Mouse (Mus musculus) cerebellum, postnatal 10 days (tissue): ENCODE measurements around the gene Vps26a.
A peak's percentile ranks its signal among the peaks of the same experiment; 100 is the strongest.
"Not testable (repeated sequence)": the region's sequence is repeated elsewhere in the genome, so short reads cannot be mapped to it uniquely, and the experiment has no call there.

Experiments used
- DNase-seq, 2 experiments: peaks; one replicate each; pipeline ENCODE4 v3.0.0; 2021; ENCODE audit warnings: mixed read lengths in 2 of 2

Vps26a gene

DNA sequence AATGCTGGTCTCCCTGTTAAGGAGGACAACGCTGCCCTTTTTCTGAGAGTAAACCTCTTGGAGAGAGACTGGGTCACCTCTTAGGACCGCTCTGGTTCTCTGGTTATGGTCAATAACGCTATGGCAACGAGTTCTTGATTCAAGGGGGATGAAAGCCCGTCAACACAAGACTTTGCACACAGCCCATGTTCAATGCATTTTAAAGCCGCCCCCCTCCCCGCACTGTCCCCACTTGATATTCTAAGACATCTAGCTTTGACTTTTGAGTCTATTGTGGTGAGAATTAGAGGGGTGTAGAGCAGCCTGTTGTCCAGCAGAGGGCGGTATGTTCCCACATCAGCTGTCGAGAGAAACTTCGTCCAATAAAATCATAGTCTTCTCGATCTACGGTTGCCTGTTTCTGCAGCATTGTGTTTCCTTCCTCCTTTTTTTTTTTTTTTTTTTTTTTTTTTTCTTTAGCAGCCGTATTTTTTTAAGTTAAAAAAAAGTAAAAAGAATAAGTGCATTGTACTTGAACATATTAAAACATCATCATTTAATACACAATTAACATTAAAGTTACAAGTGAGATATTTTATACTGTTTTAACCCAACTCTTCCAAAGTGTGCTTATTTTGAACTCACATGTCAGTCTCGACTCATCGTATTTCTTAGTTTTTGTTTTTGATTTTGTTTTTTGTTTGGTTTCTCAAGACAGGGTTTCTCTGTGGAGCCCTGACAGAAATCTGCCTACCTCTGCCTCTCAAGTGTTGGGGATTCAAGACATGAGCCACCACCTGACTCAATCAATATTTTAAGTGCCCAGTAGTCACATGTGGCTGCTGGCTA lies 13.7 kb upstream of the Vps26a start:
- DNase-seq: peak; percentile 73 to 84

DNA sequence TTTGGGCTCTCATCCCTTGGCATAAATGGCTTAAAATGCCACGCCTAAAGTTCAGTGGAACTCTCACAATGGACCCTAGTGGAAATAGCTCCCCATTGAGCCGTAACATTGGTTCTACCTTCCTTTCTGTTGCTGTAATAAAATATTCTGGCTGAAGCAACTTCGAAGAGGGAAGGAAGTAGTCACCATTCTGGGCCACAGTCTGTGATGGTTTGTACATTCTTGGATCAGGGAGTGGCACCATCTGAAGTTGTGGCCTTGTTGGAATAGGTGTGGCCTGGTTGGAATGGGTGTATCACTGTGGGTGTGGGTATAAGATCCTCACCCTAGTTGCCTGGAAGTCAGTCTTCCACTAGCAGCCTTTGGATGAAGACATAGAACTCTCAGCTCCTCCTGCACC lies 5.1 kb upstream of the Vps26a start:
- not testable (repeated sequence) for DNase-seq

DNA sequence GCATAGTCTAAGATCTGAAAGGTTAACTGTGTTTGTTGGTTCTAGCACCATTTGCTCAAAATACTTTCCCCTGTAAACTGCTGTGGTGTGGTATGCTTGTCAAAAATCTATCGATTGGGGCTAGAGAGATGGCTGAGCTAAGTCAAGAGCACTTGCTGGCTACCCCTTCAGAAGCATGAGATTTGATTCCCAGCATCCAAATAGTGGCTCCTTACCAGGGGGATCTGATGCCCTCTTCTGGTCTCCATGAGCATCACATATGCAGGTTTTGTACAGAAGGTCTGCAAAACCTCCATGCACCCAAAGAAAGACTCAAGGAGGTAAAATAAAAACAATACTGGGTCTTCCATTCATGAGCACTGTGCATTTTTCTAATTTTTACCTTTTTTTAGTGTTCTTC lies 1.7 kb upstream of the Vps26a start:
- DNase-seq: peak; percentile 68 to 74

DNA sequence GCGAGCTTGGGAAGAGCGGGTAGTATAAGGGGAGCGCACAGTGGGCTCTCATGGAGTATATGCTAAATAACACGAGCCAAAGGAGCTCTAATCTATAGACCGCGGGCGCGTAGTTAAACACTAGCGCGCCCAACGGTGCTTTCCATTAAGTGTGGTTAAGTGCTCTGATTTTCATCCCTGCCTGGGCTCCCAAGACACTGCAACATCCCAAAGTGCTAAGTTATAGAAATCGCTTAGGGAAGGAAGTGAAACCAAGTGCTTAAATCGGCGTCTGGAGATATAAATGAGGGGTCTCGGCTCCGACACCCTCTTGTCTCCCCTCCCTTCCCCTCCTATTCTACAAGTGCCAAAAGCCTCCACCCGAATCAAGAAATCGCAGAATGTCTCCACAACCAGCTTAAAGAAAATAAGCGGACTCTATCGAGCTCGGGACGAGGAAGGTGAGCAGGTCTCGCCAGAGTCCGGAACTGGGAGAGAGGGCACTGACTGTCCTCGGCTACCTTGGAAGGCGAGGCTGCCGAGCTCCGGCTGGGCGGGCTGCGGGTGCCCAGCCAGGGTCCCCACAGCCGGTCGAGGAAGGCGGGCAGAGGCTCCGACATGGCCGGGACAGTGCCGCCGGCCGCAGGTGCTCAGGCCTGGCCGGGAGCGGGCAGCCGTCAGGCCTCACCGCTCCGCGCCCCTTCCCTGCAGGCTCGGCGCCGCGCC lies 575 bp downstream of the Vps26a start:
- peak in 1 of 2 experiments; percentile 19 for DNase-seq

DNA sequence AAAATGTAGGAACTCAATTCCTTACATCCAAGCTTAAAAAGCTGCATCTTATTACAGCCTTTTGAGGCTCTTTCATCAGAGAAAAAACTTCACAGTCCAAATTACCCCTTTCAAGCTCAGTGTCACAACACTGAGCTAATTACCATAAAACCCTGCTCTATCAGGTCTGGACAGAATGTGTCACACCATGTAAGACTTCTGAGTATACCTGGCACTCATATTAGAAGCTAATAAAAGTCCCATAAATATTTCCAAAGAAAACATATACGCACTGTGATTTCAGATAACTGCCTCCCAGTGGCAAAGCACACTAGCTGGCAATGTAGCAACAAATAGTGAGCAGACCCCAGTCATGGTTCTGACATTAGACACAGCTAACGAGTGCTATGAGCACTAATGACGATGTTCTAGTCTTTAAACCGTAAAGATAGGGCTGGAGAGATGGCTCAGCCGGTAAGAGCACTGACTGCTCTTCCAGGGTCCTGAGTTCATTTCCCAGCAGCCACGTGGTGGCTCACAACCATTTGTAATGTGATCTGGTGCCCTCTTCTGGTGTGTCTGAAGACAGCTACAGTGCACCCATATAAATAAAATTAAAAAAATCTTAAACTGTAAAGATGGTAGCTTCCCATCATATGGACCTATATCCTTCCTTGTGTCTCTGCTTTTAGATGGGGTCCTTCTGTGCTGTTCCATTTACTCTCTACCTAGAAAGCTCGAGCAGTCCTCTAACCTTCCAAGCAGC lies 5.3 kb downstream of the Vps26a start:
- DNase-seq: no peak

DNA sequence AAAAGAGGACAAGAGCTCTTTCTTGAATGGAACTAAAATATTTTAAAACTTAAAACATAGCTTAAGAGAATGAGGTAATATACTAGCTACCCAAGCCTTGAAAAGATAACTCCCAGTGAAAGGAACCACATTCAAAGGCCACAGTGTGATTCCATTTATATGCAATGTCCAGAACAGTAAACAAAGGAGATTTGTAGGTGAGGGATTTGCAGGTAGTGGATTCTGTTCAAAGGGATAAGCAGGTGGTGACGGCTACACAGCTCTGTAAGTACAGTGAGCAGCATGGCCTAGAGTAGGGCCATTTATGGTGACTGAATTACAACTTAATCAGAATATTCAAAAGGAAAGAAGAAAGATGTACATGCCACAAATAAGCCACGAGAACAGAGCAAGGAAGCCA lies 9.6 kb downstream of the Vps26a start:
- DNase-seq: no peak

DNA sequence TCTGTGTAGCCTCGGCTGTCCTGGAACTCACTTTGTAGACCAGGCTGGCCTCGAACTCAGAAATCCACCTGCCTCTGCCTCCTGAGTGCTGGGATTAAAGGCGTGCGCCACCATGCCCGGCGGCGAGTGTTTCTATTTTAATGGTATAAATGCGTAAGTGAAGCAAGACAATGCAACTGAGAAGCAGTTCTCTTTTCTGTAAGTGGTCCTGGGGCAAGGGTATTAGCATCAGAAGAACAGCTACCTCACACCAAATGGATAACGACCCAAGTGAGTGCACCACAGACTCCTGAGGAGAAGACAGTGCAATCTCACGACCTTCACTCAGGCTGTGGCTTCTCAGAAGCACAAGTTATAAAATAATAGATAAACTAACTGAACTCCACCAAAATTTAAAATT lies 11.7 kb downstream of the Vps26a start:
- DNase-seq: no peak

DNA sequence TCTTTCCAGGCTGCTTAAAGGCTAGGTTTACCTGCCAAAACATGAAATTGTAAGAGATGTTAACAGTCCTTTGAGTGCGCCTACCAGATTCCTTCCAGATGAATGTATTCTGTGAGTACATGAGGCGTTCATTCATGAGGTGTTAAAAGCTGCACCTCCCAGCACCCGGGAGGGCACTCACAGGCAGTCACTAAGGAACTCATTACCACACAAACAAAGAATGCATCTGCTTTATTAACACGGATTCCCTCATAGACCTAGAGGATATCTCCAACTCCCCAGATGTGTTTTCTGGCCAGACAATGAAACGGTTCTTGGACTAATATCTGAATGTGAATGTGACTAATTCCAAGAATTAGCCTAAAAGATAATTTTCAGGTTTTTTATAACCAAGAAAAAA lies 15.5 kb downstream of the Vps26a start:
- no peak for DNase-seq

DNA sequence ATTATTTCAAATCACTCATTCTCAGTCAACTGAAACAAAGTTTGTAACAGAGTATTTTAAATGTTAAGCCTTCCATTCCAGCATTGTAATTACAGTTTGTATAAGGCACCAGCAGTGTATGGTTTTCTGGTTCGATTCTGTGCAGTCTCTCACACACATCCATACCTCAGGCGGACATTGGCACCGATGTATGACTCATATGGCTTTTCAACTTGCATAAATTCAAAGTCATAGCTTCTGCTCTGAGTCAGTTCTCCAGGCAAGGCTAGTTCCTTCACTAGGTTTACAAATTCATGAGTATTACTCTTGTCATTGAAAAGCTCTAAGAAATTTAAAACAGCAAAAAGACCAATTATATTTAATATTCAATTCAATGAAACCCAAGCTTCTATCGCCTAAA lies 16.9 kb downstream of the Vps26a start:
- DNase-seq: no peak

DNA sequence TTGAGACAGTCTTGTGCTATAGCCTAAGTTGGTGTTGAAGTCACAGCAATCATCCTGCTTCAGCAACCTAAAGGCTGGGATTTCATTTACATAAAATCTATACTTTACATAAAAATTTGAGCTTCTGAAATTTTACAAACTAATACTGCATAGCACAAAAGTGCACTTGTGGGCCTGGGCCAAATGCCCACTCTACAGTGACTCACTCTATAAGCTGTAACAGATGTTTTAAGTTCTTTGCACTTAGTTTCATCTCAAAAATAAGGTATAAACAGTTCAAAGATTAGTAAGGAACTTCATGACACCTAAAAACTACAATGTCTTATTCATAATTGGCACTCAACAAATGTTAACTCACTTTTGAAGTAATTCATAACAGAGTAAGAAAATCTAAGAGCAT lies 25.3 kb downstream of the Vps26a start:
- no peak for DNase-seq

DNA sequence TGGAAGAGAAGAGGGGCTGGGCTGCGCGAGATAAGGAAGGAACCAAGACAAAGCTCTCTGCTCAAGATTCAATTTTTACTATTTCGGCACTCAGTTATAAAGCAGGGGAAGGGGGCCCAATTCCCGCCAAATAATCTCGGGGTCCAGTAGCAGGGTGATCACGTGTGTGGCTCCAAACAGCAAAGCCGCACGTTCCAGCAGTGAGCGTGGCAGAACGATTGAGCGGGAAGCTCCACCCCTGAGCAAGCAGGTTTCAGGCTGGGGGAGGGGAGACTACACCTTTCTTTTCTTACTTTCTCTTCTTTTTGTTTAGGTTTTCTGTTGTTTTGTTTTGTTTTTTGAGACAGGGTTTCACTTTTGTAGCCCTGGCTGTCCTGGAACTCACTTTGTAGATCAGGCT lies 34.6 kb downstream of the Vps26a start:
- not testable (repeated sequence) for DNase-seq

DNA sequence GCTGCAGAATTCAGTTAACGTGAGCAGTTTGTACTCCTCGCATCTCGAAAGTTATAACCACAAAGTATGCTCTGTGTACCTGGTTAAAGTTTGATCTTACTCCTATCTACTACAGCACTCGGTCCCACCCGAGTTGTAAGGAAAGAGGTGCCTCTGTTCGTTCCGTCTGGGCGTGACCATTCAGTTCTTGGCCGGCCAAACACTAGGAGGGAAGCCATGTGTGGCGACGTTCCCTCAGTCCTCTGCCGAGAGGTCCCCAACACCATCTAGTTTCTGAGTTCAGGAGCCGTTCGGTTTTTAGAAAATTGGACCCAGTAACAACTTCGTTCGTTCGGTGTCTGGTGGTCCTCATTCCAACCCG lies 36.3 kb downstream of the Vps26a start:
- DNase-seq: peak in 1 of 2 experiments; percentile 30

DNA sequence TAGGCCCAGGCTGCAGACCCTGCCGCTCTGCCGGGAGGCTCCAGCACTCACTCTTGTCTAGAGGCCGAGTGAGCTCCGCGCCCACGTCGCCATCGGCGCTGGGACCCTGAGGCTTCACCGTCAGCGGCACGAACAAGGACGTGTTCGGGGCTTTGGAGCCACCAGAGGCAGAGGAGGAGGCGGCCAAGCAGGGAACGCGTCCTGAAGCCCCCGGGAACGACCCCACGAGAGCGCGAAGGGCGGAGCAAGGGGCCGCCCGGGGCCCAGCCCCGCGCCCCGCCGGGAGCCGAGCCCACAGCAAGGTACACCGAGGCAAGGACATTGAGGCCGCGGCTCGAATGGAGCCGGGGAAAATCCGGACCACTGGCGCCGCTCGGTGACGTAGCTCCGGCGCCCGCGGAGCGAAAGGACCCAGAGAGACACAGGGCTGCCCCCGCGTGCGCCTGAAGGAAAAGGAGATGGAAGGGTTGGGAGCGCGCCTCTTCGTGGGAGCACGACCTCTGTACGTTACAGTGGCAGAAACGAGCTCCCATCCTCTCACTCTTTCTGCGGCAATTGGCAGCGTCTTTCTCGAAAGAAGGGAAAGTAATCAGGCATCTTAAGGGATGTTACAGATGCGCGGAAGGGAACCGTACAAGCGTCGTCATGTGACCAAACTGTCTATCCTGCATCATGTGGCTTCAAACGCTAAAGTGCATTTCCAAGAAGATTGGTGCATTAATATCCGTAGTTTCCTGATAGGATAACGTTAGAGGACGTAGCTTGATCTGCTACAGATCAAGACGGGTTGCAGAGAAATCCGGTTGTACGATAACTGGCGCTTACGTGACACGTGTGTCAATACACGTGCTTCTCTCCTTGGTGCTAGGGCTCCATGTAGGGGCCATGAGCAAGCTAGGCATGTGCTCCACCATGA lies 37.0 kb downstream of the Vps26a start, which contains the start of the genes 4930507D05Rik and Supv3l1:
4930507D05Rik (plus strand) TSS at position 126 of the 916 bp plus-strand sequence.
Supv3l1 (minus strand) TSS at position 375 of the 916 bp plus-strand sequence.
- peak; percentile 97 for DNase-seq

DNA sequence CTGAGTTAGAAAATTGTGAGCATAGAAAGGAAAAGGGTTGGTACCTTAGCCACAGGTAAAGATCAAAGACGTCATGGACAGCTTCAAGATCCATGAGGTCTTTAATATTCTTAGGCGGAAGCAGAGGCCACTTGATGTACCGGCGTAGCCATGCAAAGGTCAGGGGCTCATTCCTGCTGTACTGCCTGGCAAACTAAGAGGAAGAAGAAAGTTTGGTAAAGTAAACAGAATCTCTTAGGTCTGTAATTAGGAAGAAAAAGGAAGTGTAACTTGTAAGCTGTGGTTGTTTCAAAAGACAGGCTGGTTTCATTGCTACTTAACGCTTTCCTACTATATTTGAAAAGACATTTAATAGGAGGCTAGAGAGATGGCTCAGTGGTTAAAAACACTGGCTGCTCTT lies 56.2 kb downstream of the Vps26a start:
- no peak for DNase-seq

DNA sequence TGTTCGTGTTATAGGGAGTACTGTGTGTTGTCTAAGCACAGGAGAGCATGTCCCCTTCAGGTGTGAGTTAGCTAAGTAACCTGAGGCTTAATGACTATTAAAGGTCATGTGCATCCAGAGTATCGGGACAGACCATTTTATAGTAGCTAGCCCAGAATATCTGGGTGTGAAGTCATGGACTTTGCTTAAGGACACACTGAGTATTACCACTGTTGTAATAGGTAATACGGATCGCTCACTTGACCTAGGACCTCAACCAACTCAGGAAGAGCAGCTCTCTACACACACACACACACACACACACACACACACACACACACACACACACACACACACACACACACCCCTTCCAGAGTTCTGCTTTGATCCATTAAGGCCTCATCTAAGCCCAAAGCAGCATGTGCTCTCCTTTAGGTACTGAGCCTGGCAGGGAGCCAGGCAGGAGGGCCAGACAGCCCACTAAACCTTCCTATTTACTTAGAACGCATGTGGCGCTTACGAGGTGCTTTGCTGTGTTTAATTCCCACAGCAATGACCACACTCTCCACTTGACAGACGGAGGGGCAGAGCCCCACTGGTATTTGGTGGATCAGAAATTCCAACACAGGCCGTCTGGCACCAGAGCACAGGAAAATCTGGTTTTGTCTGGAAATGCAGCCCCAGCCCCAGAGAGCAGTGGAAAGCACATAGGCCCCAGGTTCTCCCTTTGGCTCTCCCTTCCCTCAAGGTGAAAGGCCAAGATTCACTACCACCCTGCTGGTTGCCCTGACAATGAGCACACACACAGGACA lies 61.3 kb downstream of the Vps26a start:
- no peak for DNase-seq

DNA sequence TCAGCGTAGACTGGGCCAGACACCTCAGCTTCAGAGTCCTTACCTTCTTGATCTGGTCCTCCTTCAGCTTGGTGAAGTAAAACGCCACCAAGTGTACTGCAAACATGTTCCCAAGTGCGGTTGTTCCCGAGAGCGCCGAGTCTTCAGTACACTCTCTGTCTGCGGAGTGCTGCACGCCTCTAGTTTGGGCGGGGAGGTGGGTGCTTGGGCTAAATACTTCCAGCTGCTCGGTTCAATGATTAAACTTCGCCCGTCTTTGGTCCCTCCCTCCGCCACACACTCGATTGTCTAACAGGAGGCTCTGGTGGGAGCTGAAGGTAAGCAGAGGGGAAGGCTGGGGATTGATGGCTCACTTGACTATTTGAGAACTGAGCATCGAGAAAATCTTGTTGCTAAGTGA lies 64.3 kb downstream of the Vps26a start, which contains the start of gene Hkdc1:
Hkdc1 (minus strand) TSS at position 237 of the 400 bp plus-strand sequence.
- no peak for DNase-seq

DNA sequence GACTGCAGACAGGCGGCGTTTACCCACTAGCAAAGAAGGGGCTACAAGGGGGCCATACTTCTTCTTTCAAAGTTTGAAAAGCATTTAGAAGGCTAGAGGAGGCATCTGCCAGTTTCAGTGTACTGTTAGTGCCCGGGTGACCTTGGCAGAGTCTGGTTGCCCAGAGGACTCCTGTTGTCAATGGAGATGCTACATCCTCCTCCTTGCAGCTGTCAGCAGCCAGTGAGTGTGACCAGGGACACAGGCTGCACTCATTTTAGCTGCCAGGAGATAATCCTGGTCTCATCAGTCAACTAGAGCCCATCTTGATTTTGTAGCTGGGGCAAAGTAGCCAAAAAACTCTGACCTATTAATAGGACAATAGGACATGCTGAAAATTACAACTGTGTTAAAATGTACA lies 65.5 kb downstream of the Vps26a start:
- no peak for DNase-seq

DNA sequence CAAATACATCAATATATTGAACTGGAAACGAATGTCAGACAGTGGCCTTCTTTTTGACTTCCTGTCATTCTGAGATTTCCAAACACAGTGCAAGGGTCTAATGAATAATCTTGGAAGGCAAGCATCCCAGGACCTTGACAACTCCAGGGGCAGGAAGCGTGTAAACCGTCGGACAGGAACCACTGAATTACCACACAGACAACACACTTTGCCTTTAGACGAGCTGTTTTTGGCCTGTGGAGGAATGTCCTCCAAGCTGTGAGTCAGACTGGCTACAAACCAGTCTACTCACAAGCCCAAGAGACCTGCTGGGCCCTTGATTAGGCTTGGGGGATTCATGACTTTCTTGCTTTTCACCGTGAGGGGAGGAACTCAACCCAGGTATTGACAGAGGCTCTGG lies 66.2 kb downstream of the Vps26a start:
- DNase-seq: no peak

DNA sequence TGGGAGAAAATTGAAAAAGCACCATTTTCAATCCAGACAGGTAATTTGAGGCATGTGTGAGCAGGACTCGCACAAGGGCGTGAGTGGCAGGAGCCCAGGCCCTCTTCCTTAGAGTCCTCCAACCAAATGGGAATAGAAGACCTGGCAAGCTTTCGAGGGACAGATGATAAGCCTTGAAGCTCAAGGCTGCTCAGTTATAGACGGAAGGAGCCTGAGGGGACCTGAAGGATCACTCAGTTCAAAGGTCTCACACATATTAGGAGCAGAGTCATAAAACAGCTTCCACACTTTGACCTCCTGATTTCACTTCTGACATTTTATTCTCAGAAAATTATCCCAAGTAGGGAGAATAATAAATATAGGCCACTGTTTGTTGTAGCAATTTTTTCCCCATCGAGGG lies 67.2 kb downstream of the Vps26a start:
- no peak for DNase-seq

DNA sequence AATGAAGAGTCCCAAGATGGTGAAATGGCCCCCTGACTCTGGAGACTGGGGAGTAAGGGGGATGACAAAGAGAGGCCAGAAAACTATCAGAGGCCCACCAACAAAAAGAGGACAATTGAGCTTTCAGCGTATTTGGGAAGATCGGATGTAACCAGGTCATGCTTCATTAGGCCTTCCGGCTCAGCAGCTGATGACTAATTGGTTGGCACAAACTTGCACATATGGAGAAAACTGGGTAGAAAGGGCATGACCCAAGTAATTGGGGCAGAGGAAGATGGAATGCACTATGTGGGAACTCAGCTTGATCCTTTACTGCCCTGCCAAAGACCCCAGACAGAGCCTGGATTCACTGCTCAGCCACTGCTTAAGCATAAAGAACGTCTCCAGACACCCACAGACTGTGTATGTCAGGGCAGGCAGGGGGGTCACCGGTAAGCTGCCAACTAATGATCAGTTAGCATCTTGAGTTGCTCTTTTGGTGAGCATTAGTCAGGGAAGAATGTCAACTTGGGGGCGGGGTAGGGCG lies 67.7 kb downstream of the Vps26a start:
- DNase-seq: no peak

DNA sequence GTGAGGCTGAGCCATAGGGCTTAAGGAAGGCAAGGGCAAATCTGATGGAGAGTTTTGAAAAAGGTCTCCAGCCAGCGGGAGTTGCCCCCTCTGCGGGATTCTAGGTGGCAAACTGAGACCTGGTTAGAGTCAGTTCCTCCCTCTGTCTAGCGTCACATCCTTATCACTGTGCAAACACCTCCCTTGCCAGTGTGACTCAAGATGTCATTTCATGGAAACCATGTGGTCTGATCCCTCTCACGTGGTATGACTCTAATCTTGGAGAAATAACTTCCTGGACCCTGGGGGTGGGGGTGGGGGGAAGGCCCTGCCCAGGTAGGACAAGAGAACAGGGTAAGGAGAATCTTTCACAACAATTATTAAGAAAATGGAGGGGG lies 73.0 kb downstream of the Vps26a start:
- no peak for DNase-seq
